Mouse (Mus musculus) G1E (cell line): Measurements from ENCODE around the gene Sphkap. TPM values are rescaled to one million over a fixed set of nuclear protein-coding genes. Genes with fewer than 3 reads are reported as not detected.

Experiments used
- ATAC-seq: 2 replicates; pipeline ENCODE4 v1.8.0; 2016; ENCODE audit warnings: mild to moderate bottlenecking; ENCODE audit not compliant: insufficient number of reproducible peaks, poor library complexity, low FRiP score, severe bottlenecking; ENCODE audit errors: extremely low read depth
- DNase-seq: peaks from one replicate; pipeline ENCODE4 v3.0.0; 2012; ENCODE audit warnings: low spot score
- H3K27me3 ChIP-seq: 2 replicates; pipeline ENCODE4 v1.6.1; 2012; ENCODE audit warnings: mild to moderate bottlenecking, low read length, inconsistent platforms; ENCODE audit not compliant: insufficient read depth
- H3K36me3 ChIP-seq: replicated peaks from 2 replicates; pipeline ENCODE3; 2012; ENCODE audit warnings: mild to moderate bottlenecking, inconsistent platforms
- H3K4me1 ChIP-seq: 2 replicates; pipeline ENCODE4 v1.6.1; 2012; ENCODE audit warnings: low read depth, low read length, inconsistent platforms, mixed read lengths; ENCODE audit not compliant: insufficient read depth
- H3K4me3 ChIP-seq: 2 replicates; pipeline ENCODE4 v1.5.1; 2012; ENCODE audit warnings: low read depth, mild to moderate bottlenecking, inconsistent platforms, low read length, moderate library complexity, mixed read lengths
- H3K9me3 ChIP-seq: replicated peaks from 2 replicates; pipeline ENCODE4 v1.6.1; 2012; ENCODE audit warnings: inconsistent platforms
- CTCF ChIP-seq: IDR thresholded peaks from 2 replicates; pipeline ENCODE4 v1.5.1; 2012; ENCODE audit warnings: low read depth, low read length, inconsistent platforms, mixed read lengths
- GATA1 ChIP-seq: IDR thresholded peaks from 2 replicates; pipeline ENCODE4 v1.6.1; 2012; ENCODE audit warnings: borderline replicate concordance, low read length, inconsistent platforms, mixed read lengths
- GATA2 ChIP-seq: IDR thresholded peaks from 2 replicates; pipeline ENCODE4 v1.6.1; 2012; ENCODE audit warnings: low read depth, low read length, inconsistent platforms, borderline replicate concordance
- POLR2AphosphoS5 ChIP-seq: IDR thresholded peaks from 2 replicates; pipeline ENCODE4 v1.6.1; 2012; ENCODE audit warnings: low read depth, low read length, inconsistent platforms; ENCODE audit not compliant: insufficient replicate concordance
- TAL1 ChIP-seq: conservative IDR thresholded peaks from 2 replicates; pipeline ENCODE4 v1.6.1; 2012; ENCODE audit warnings: low read depth, low read length, inconsistent platforms, mixed read lengths
- polyA plus RNA-seq: library from polyadenylated mRNA; stranded (reverse); fragments of >175 nt; gene quantifications from 2 replicates; pipeline ENCODE4 v1.2.3, GENCODE M21; 2012
- total RNA-seq, 2 experiments: library from RNA; stranded (forward) in 1 of 2; stranded (reverse) in 1 of 2; fragments of 200-1000 nt in 1 of 2; fragments of >200 nt in 1 of 2; fragmentation: Nextera tagmentation in 1 of 2; gene quantifications; 2 replicates each; pipeline ENCODE4 v1.2.3; 2014 to 2017

Gene Sphkap
- total RNA-seq (2014; fragmentation: Nextera tagmentation) (not detected in 2 replicates), total RNA-seq (2017) (0.06 and 0.27 TPM in 2 replicates), polyA plus RNA-seq (not detected in 2 replicates)

GRCm38 (mm10) chr1:83408021-83408464 lies at the start of gene Sphkap:
Gene Sphkap, minus strand, starts transcription at chr1:83408200.
- H3K9me3 ChIP-seq, result peaks cover 12% of the 10 kb centered on the region
- no peaks in the 10 kb centered on the region for H3K27me3 ChIP-seq
- TF ChIP-seq GATA1 (no peak), POLR2AphosphoS5 (no peak), TAL1 (no peak), GATA2 (no peak), CTCF (no peak)
- no peaks in the 10 kb centered on the region for H3K36me3 ChIP-seq
- no peak within 1 kb of the TSS; the same call in 1 of the 2 replicates for H3K4me3 ChIP-seq
- no peak for DNase-seq
- ATAC-seq, result no peak
- no peaks in the 10 kb centered on the region for H3K4me1 ChIP-seq

GRCm38 (mm10) chr1:83451291-83451690 lies 43.3 kb upstream of the Sphkap start:
- TF ChIP-seq TAL1 (no peak), CTCF (no peak), GATA2 (no peak), GATA1 (no peak), POLR2AphosphoS5 (no peak)
- Histone ChIP-seq H3K27me3 (no peaks in the 10 kb centered on the region), H3K36me3 (no peaks in the 10 kb centered on the region), H3K4me1 (no peaks in the 10 kb centered on the region), H3K4me3 (no peak overlapping the region), H3K9me3 (peaks cover 4% of the 10 kb centered on the region; the same call in 1 of the 2 replicates)
- DNase-seq (no peak), ATAC-seq (no peak)

- no peaks in the 10 kb centered on the region for H3K4me1 ChIP-seq
- no peaks in the 10 kb centered on the region for H3K27me3 ChIP-seq
- ATAC-seq (no peak), DNase-seq (no peak)
- H3K9me3 ChIP-seq, result no peaks in the 10 kb centered on the region; the same call in 1 of the 2 replicates
- H3K4me3 ChIP-seq, result no peak overlapping the region
- no peak for TF ChIP-seq GATA2
- TF ChIP-seq GATA1, result no peak
- TF ChIP-seq TAL1, result no peak
- TF ChIP-seq POLR2AphosphoS5, result no peak
- TF ChIP-seq CTCF, result no peak
- H3K36me3 ChIP-seq, result no peaks in the 10 kb centered on the region
These were observed 32.4 kb upstream of the Sphkap start for GRCm38 (mm10) chr1:83440422-83440821.

- H3K9me3 ChIP-seq, result no peaks in the 10 kb centered on the region
These were observed 25.9 kb upstream of the Sphkap start for GRCm38 (mm10) chr1:83433932-83434331.

GRCm38 (mm10) chr1:83429866-83430265 lies 21.9 kb upstream of the Sphkap start:
- ATAC-seq (no peak), DNase-seq (no peak)
- H3K4me1 ChIP-seq, result no peaks in the 10 kb centered on the region
- no peaks in the 10 kb centered on the region for H3K27me3 ChIP-seq
- no peak overlapping the region for H3K4me3 ChIP-seq
- TF ChIP-seq GATA2, result no peak
- TF ChIP-seq CTCF, result no peak
- TF ChIP-seq POLR2AphosphoS5, result no peak
- no peaks in the 10 kb centered on the region for H3K36me3 ChIP-seq
- H3K9me3 ChIP-seq, result no peaks in the 10 kb centered on the region

More at GRCm38 (mm10) chr1:83433932-83434331, 25.9 kb upstream of the Sphkap start:
- Histone ChIP-seq H3K27me3 (no peaks in the 10 kb centered on the region), H3K4me1 (no peaks in the 10 kb centered on the region), H3K4me3 (no peak overlapping the region), H3K36me3 (no peaks in the 10 kb centered on the region)
- ATAC-seq (no peak), DNase-seq (no peak)
- TF ChIP-seq POLR2AphosphoS5 (no peak), GATA1 (no peak), TAL1 (no peak), GATA2 (no peak), CTCF (no peak)

GRCm38 (mm10) chr1:83407616-83408015 lies 384 bp downstream of the Sphkap start:
- ATAC-seq (no peak), DNase-seq (no peak)
- no peak overlapping the region; the same call in 1 of the 2 replicates for H3K4me3 ChIP-seq
- no peaks in the 10 kb centered on the region for H3K36me3 ChIP-seq
- H3K27me3 ChIP-seq, result no peaks in the 10 kb centered on the region
- TF ChIP-seq TAL1, result no peak
- TF ChIP-seq GATA1, result no peak
- TF ChIP-seq POLR2AphosphoS5, result no peak
- no peak for TF ChIP-seq CTCF
- TF ChIP-seq GATA2, result no peak
- peaks cover 12% of the 10 kb centered on the region for H3K9me3 ChIP-seq
- no peaks in the 10 kb centered on the region for H3K4me1 ChIP-seq

- TF ChIP-seq TAL1 (no peak), GATA2 (no peak), POLR2AphosphoS5 (no peak), CTCF (no peak), GATA1 (no peak)
- no peaks in the 10 kb centered on the region for H3K4me1 ChIP-seq
- H3K36me3 ChIP-seq, result no peaks in the 10 kb centered on the region
- DNase-seq, result no peak
- peaks cover 12% of the 10 kb centered on the region for H3K9me3 ChIP-seq
- H3K4me3 ChIP-seq, result no peak overlapping the region
- H3K27me3 ChIP-seq, result no peaks in the 10 kb centered on the region
- no peak for ATAC-seq
These were observed 984 bp downstream of the Sphkap start for GRCm38 (mm10) chr1:83406882-83407549.
